Mouse (Mus musculus): ENCODE data around the gene Acy3. TPM values are rescaled to one million over a fixed set of nuclear protein-coding genes. Genes with fewer than 3 reads are reported as not detected.
A peak's percentile ranks its signal among the peaks of the same experiment; 100 is the strongest.
"Not testable (repeated sequence)": the region's sequence is repeated elsewhere in the genome, so short reads cannot be mapped to it uniquely, and the experiment has no call there.

Gene Acy3
- polyA plus RNA-seq, 1 experiment from 2014 or later: 7.8 TPM

- Histone ChIP-seq H3K9me3 (ENCODE audit: control insufficient read depth, low read depth, low read length) (no peaks in the 10 kb centered on the region), H3K9ac (replicated peaks; ENCODE audit: low read depth, low read length) (no peak overlapping the region), H3K27me3 (ENCODE audit: control insufficient read depth, insufficient read depth, low read length) (no peaks in the 10 kb centered on the region), H3K27ac (ENCODE audit: low read length) (peak overlapping the region; percentile 30; the same call in 1 of the 2 replicates), H3K4me3 (ENCODE audit: low read depth, low read length) (no peak overlapping the region), H3K36me3 (ENCODE audit: control insufficient read depth, insufficient read depth, low read length) (no peaks in the 10 kb centered on the region; the same call in 1 of the 2 replicates), H3K4me1 (ENCODE audit: control insufficient read depth, insufficient read depth, low read length) (0 out of 2 replicates have a peak, but pooled peaks cover 3% of the 10 kb centered on the region), H3K4me2 (replicated peaks; ENCODE audit: low read depth, low read length) (no peak overlapping the region)
- ATAC-seq (ENCODE audit: insufficient number of reproducible peaks, insufficient read depth, low FRiP score, low read depth): no peak
- WGBS: 61% methylated on average over 3 of the region's 3 CpGs
Measured at GRCm38 (mm10) chr19:4033298-4033697, 46.9 kb downstream of the Acy3 start.

DNA sequence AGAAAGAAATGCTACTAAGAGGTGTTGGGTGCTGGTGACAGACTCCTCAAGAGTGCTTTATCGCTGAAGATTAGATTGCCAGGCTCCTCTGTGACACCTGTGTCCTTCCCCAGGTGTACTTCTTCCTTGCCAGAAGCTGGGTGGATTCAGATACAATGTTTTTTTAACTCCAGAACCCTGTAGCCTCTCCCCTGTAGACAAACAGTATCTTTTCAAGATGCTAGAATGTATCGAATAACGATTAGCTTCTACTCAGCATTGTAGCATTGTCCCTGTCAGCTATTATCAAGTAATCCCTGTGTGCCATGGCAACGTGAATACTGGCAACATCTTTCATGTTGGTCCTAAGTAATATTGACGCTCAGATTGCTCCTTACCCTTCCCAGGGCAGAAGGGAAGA is 47.4 kb downstream of the Acy3 start:
- 61% methylated on average over 5 of the region's 5 CpGs for WGBS
- no peak overlapping the region for H3K27ac ChIP-seq (ENCODE audit: low read length)

DNA sequence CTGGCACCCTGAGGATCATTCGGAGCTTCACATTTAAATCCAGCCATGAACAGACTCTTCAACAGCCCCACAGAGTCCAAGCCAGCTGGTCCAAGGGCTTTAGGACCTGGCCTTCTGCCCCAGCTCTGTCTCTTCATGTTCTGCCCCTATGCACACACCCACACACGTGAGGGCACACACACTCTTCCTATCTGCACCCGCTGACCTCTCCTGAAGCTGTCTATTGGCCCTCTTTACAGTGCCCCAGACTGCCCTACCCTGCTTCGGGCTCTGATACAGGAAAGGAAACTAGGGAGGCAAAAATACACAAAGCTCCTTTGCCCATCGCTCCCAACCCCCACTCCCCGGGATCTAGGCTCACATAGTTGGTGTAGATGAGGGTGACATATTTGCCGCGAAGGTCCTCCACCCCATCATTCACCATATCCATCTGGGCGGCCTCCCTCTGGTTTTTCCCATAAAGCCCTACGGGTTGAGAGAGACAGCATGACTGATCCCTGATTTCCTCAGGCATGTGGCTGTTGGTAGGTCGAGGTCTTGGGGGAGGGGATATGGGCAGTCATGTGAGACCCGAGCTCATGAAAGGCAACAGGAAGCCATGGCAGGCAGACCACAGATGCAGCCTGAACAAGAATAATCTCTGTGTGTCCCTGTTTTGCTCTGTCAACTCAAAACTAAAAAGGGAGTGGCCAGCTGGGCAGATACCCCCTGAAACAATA is 50.1 kb downstream of the Acy3 start:
- Histone ChIP-seq H3K9me3 (ENCODE audit: control insufficient read depth, low read depth, low read length) (no peaks in the 10 kb centered on the region), H3K9ac (replicated peaks; ENCODE audit: low read depth, low read length) (no peak overlapping the region), H3K4me2 (replicated peaks; ENCODE audit: low read depth, low read length) (peak overlapping the region; percentile 22; the same call in 1 of the 2 replicates), H3K4me1 (ENCODE audit: control insufficient read depth, insufficient read depth, low read length) (0 out of 2 replicates have a peak, but pooled peaks cover 3% of the 10 kb centered on the region), H3K36me3 (ENCODE audit: control insufficient read depth, insufficient read depth, low read length) (no peaks in the 10 kb centered on the region; the same call in 1 of the 2 replicates), H3K27ac (ENCODE audit: low read length) (no peak overlapping the region), H3K4me3 (ENCODE audit: low read depth, low read length) (no peak overlapping the region; the same call in 1 of the 2 replicates), H3K27me3 (ENCODE audit: control insufficient read depth, insufficient read depth, low read length) (no peaks in the 10 kb centered on the region)
- 72% methylated on average over 12 of the region's 12 CpGs for WGBS
- ATAC-seq (ENCODE audit: insufficient number of reproducible peaks, insufficient read depth, low FRiP score, low read depth): no peak; the same call in 1 of the 2 replicates

More for the DNA sequence above, 47.4 kb downstream of the Acy3 start:
- ATAC-seq (ENCODE audit: insufficient number of reproducible peaks, insufficient read depth, low FRiP score, low read depth): no peak
- Histone ChIP-seq H3K4me3 (ENCODE audit: low read depth, low read length) (no peak overlapping the region), H3K27me3 (ENCODE audit: control insufficient read depth, insufficient read depth, low read length) (no peaks in the 10 kb centered on the region), H3K9ac (replicated peaks; ENCODE audit: low read depth, low read length) (no peak overlapping the region), H3K4me1 (ENCODE audit: control insufficient read depth, insufficient read depth, low read length) (0 out of 2 replicates have a peak, but pooled peaks cover 3% of the 10 kb centered on the region), H3K36me3 (ENCODE audit: control insufficient read depth, insufficient read depth, low read length) (no peaks in the 10 kb centered on the region; the same call in 1 of the 2 replicates), H3K9me3 (ENCODE audit: control insufficient read depth, low read depth, low read length) (no peaks in the 10 kb centered on the region), H3K4me2 (replicated peaks; ENCODE audit: low read depth, low read length) (no peak overlapping the region)

- H3K4me2 ChIP-seq (replicated peaks; ENCODE audit: low read depth, low read length): peak overlapping the region; percentile 71
- 22% methylated on average over 7 of the region's 8 CpGs for WGBS
- H3K27ac ChIP-seq (ENCODE audit: low read length): peak overlapping the region; percentile 82; the same call in 1 of the 2 replicates
- H3K27me3 ChIP-seq (ENCODE audit: control insufficient read depth, insufficient read depth, low read length); H3K36me3 ChIP-seq (ENCODE audit: control insufficient read depth, insufficient read depth, low read length); ATAC-seq (ENCODE audit: insufficient number of reproducible peaks, insufficient read depth, low FRiP score, low read depth); H3K4me1 ChIP-seq (ENCODE audit: control insufficient read depth, insufficient read depth, low read length); H3K9me3 ChIP-seq (ENCODE audit: control insufficient read depth, low read depth, low read length): not testable (repeated sequence)
- H3K4me3 ChIP-seq (ENCODE audit: low read depth, low read length): peak overlapping the region; percentile 68
- H3K9ac ChIP-seq (replicated peaks; ENCODE audit: low read depth, low read length): peak overlapping the region; percentile 79
Measured at GRCm38 (mm10) chr19:4037154-4037787, 50.9 kb downstream of the Acy3 start.

DNA sequence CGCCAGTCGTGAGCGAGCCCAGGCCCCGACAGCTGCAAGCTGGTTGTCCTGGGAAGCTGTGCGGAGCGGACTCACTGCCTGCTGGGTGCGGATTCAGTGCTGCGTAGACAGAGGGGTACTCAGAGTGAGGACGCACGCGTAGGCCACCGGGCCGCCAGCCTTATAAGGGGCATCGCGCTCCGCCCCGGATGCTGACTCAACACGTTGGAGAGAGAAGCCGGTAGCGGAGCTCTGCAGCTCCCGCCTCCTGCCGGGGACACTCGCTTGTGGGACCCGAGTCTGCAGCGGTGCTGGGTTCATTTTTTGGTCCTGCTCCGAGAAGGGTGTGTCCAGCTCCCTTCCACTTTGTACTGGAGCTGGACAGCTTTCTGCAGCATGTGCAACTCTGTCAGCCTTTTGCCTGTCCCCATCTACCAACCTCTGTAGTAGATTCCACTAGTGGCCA is 51.4 kb downstream of the Acy3 start, which contains the start of gene Gstp1:
TSS of gene Gstp1 (minus strand) at position 198 of the 445 bp plus-strand sequence.
- 0 out of 2 replicates have a peak, but pooled peaks cover 3% of the 10 kb centered on the region for H3K4me1 ChIP-seq (ENCODE audit: control insufficient read depth, insufficient read depth, low read length)
- H3K27me3 ChIP-seq (ENCODE audit: control insufficient read depth, insufficient read depth, low read length): no peaks in the 10 kb centered on the region
- H3K4me2 ChIP-seq (replicated peaks; ENCODE audit: low read depth, low read length): peak within 1 kb of the TSS; percentile 71
- no peaks in the 10 kb centered on the region; the same call in 1 of the 2 replicates for H3K36me3 ChIP-seq (ENCODE audit: control insufficient read depth, insufficient read depth, low read length)
- peak within 1 kb of the TSS; percentile 79 for H3K9ac ChIP-seq (replicated peaks; ENCODE audit: low read depth, low read length)
- H3K27ac ChIP-seq (ENCODE audit: low read length): peak within 1 kb of the TSS; percentile 82; the same call in 1 of the 2 replicates
- peak within 1 kb of the TSS; percentile 68 for H3K4me3 ChIP-seq (ENCODE audit: low read depth, low read length)
- under 1% methylated on average over 26 of the region's 26 CpGs for WGBS
- peak; percentile 82 for ATAC-seq (ENCODE audit: insufficient number of reproducible peaks, insufficient read depth, low FRiP score, low read depth)
- no peaks in the 10 kb centered on the region for H3K9me3 ChIP-seq (ENCODE audit: control insufficient read depth, low read depth, low read length)

Other genes with a start within 250 kb of the Acy3 start
- gene Kmt5b, start 219.1 kb upstream of the Acy3 start, polyA plus RNA-seq (2014; fragmentation: Nextera tagmentation; extraction: Ambion mirVana): 40.3 and 41.5 TPM in 2 replicates
- 59.8 and 60.8 TPM in 2 replicates for gene Chka, start 134.8 kb upstream of the Acy3 start, polyA plus RNA-seq (2014; fragmentation: Nextera tagmentation; extraction: Ambion mirVana)
- 28.4 and 30.9 TPM in 2 replicates for gene Tcirg1, start 79.4 kb upstream of the Acy3 start, polyA plus RNA-seq (2014; fragmentation: Nextera tagmentation; extraction: Ambion mirVana)
- 320 and 361 TPM in 2 replicates for gene Ndufs8, start 73.8 kb upstream of the Acy3 start, polyA plus RNA-seq (2014; fragmentation: Nextera tagmentation; extraction: Ambion mirVana)
- 1.2 and 2.4 TPM in 2 replicates for gene Aldh3b1, start 56.8 kb upstream of the Acy3 start, polyA plus RNA-seq (2014; fragmentation: Nextera tagmentation; extraction: Ambion mirVana)
- gene Unc93b1, start 51.4 kb upstream of the Acy3 start, polyA plus RNA-seq (2014; fragmentation: Nextera tagmentation; extraction: Ambion mirVana): 13.1 and 15.4 TPM in 2 replicates
- 0.09 TPM in 1 of 2 replicates, not detected in the other for gene Aldh3b3, start 27.9 kb upstream of the Acy3 start, polyA plus RNA-seq (2014; fragmentation: Nextera tagmentation; extraction: Ambion mirVana)
- 11.7 and 14.4 TPM in 2 replicates for gene Aldh3b2, start 14.2 kb upstream of the Acy3 start, polyA plus RNA-seq (2014; fragmentation: Nextera tagmentation; extraction: Ambion mirVana)
- gene Tbx10, start 6.2 kb downstream of the Acy3 start, polyA plus RNA-seq (2014; fragmentation: Nextera tagmentation; extraction: Ambion mirVana): not detected in 2 replicates
- gene Nudt8, start 14.0 kb downstream of the Acy3 start, polyA plus RNA-seq (2014; fragmentation: Nextera tagmentation; extraction: Ambion mirVana): 30.9 and 42.2 TPM in 2 replicates
- gene Gm49405, start 14.1 kb downstream of the Acy3 start, polyA plus RNA-seq (2014; fragmentation: Nextera tagmentation; extraction: Ambion mirVana): 3.3 TPM in 2 replicates
- gene Doc2g, start 16.7 kb downstream of the Acy3 start, polyA plus RNA-seq (2014; fragmentation: Nextera tagmentation; extraction: Ambion mirVana): 4.5 TPM in 2 replicates
- gene Ndufv1, start 26.2 kb downstream of the Acy3 start, polyA plus RNA-seq (2014; fragmentation: Nextera tagmentation; extraction: Ambion mirVana): 195 and 205 TPM in 2 replicates
- gene Gstp1, start 51.4 kb downstream of the Acy3 start, polyA plus RNA-seq (2014; fragmentation: Nextera tagmentation; extraction: Ambion mirVana): 635 and 672 TPM in 2 replicates
- gene Gstp2, start 59.5 kb downstream of the Acy3 start, polyA plus RNA-seq (2014; fragmentation: Nextera tagmentation; extraction: Ambion mirVana): 10.4 and 18.0 TPM in 2 replicates
- not detected in 2 replicates for gene Gstp3, start 73.0 kb downstream of the Acy3 start, polyA plus RNA-seq (2014; fragmentation: Nextera tagmentation; extraction: Ambion mirVana)
- gene Cabp2, start 95.0 kb downstream of the Acy3 start, polyA plus RNA-seq (2014; fragmentation: Nextera tagmentation; extraction: Ambion mirVana): not detected in 2 replicates
- gene Cdk2ap2, start 110.6 kb downstream of the Acy3 start, polyA plus RNA-seq (2014; fragmentation: Nextera tagmentation; extraction: Ambion mirVana): 74.1 and 91.0 TPM in 2 replicates
- 9.2 and 10.8 TPM in 2 replicates for gene Pitpnm1, start 113.4 kb downstream of the Acy3 start, polyA plus RNA-seq (2014; fragmentation: Nextera tagmentation; extraction: Ambion mirVana)
- 95.3 and 101 TPM in 2 replicates for gene Aip, start 139.3 kb downstream of the Acy3 start, polyA plus RNA-seq (2014; fragmentation: Nextera tagmentation; extraction: Ambion mirVana)
- gene Gpr152, start 153.2 kb downstream of the Acy3 start, polyA plus RNA-seq (2014; fragmentation: Nextera tagmentation; extraction: Ambion mirVana): not detected in 2 replicates
- gene Cabp4, start 157.5 kb downstream of the Acy3 start, polyA plus RNA-seq (2014; fragmentation: Nextera tagmentation; extraction: Ambion mirVana): not detected in 2 replicates
- gene Coro1b, start 162.0 kb downstream of the Acy3 start, polyA plus RNA-seq (2014; fragmentation: Nextera tagmentation; extraction: Ambion mirVana): 149 and 152 TPM in 2 replicates
- gene Ptprcap, start 167.0 kb downstream of the Acy3 start, polyA plus RNA-seq (2014; fragmentation: Nextera tagmentation; extraction: Ambion mirVana): 1.9 and 2.6 TPM in 2 replicates
- 35.8 and 38.9 TPM in 2 replicates for gene Rps6kb2, start 176.8 kb downstream of the Acy3 start, polyA plus RNA-seq (2014; fragmentation: Nextera tagmentation; extraction: Ambion mirVana)
- 0.90 and 1.3 TPM in 2 replicates for gene Carns1, start 188.9 kb downstream of the Acy3 start, polyA plus RNA-seq (2014; fragmentation: Nextera tagmentation; extraction: Ambion mirVana)
- gene Tbc1d10c, start 204.7 kb downstream of the Acy3 start, polyA plus RNA-seq (2014; fragmentation: Nextera tagmentation; extraction: Ambion mirVana): 1.5 and 2.5 TPM in 2 replicates
- 759 and 780 TPM in 2 replicates for gene Ppp1ca, start 205.5 kb downstream of the Acy3 start, polyA plus RNA-seq (2014; fragmentation: Nextera tagmentation; extraction: Ambion mirVana)
- gene Rad9a, start 215.1 kb downstream of the Acy3 start, polyA plus RNA-seq (2014; fragmentation: Nextera tagmentation; extraction: Ambion mirVana): 33.3 and 33.5 TPM in 2 replicates
- 7.3 and 8.3 TPM in 2 replicates for gene Clcf1, start 227.7 kb downstream of the Acy3 start, polyA plus RNA-seq (2014; fragmentation: Nextera tagmentation; extraction: Ambion mirVana)
- gene AC109138.7, start 227.8 kb downstream of the Acy3 start, polyA plus RNA-seq (2014; fragmentation: Nextera tagmentation; extraction: Ambion mirVana): not detected in 2 replicates
- 25.5 and 26.3 TPM in 2 replicates for gene Pold4, start 245.3 kb downstream of the Acy3 start, polyA plus RNA-seq (2014; fragmentation: Nextera tagmentation; extraction: Ambion mirVana)